Mouse (Mus musculus) forebrain, embryonic 15.5 days (tissue): Measurements from ENCODE around the gene Gstt4. TPM values are rescaled to one million over a fixed set of nuclear protein-coding genes. Genes with fewer than 3 reads are reported as not detected.
"Not testable (repeated sequence)": the region's sequence is repeated elsewhere in the genome, so short reads cannot be mapped to it uniquely, and the experiment has no call there.

Source experiments
- ATAC-seq: fragments of 200-750 bp; cut with Nextera tagmentation; replicated peaks from 2 replicates; pipeline ENCODE4 v1.8.0; 2017; ENCODE audit warnings: mild to moderate bottlenecking, moderate TSS enrichment, moderate library complexity
- H3K27ac ChIP-seq: fragments of 300-500 bp; sonication (generic); replicated peaks from 2 replicates; pipeline ENCODE4 v1.5.1; 2015; ENCODE audit warnings: mild to moderate bottlenecking, inconsistent platforms
- H3K27me3 ChIP-seq: fragments of 300-500 bp; sonication (generic); 2 replicates; pipeline ENCODE4 v1.6.1; 2015; ENCODE audit warnings: inconsistent platforms
- H3K36me3 ChIP-seq: fragments of 300-500 bp; sonication (generic); 2 replicates; pipeline ENCODE4 v1.6.1; 2015; ENCODE audit warnings: mild to moderate bottlenecking, inconsistent platforms
- H3K4me1 ChIP-seq: fragments of 300-500 bp; sonication (generic); 2 replicates; pipeline ENCODE4 v1.6.1; 2015; ENCODE audit warnings: inconsistent platforms
- H3K4me2 ChIP-seq: fragments of 300-500 bp; sonication (generic); replicated peaks from 2 replicates; pipeline ENCODE4 v1.6.1; 2015; ENCODE audit warnings: mild to moderate bottlenecking, inconsistent platforms
- H3K4me3 ChIP-seq: fragments of 300-500 bp; sonication (generic); 2 replicates; pipeline ENCODE4 v1.5.1; 2015; ENCODE audit warnings: mild to moderate bottlenecking, inconsistent platforms
- H3K9ac ChIP-seq: fragments of 300-500 bp; sonication (generic); replicated peaks from 2 replicates; pipeline ENCODE4 v1.6.1; 2015; ENCODE audit warnings: mild to moderate bottlenecking, inconsistent platforms
- H3K9me3 ChIP-seq: fragments of 300-500 bp; sonication (generic); 2 replicates; pipeline ENCODE4 v1.6.1; 2016; ENCODE audit warnings: inconsistent platforms
- WGBS: fragments of 180-500 bp; shearing (Covaris S2); methylation state at CpG from one replicate; pipeline ENCODE4 v1.1.7; 2015; ENCODE audit warnings: mixed read lengths; 5-methylcytosine and 5-hydroxymethylcytosine counted together
- polyA plus RNA-seq: library from polyadenylated mRNA; unstranded; fragments of >200 nt; fragmentation: Nextera tagmentation; extraction: Ambion mirVana; gene quantifications from 2 replicates; pipeline ENCODE4 v1.2.1, GENCODE M21; 2015

The Gstt4 gene
- polyA plus RNA-seq, 1 experiment from 2014 or later, result not detected

DNA sequence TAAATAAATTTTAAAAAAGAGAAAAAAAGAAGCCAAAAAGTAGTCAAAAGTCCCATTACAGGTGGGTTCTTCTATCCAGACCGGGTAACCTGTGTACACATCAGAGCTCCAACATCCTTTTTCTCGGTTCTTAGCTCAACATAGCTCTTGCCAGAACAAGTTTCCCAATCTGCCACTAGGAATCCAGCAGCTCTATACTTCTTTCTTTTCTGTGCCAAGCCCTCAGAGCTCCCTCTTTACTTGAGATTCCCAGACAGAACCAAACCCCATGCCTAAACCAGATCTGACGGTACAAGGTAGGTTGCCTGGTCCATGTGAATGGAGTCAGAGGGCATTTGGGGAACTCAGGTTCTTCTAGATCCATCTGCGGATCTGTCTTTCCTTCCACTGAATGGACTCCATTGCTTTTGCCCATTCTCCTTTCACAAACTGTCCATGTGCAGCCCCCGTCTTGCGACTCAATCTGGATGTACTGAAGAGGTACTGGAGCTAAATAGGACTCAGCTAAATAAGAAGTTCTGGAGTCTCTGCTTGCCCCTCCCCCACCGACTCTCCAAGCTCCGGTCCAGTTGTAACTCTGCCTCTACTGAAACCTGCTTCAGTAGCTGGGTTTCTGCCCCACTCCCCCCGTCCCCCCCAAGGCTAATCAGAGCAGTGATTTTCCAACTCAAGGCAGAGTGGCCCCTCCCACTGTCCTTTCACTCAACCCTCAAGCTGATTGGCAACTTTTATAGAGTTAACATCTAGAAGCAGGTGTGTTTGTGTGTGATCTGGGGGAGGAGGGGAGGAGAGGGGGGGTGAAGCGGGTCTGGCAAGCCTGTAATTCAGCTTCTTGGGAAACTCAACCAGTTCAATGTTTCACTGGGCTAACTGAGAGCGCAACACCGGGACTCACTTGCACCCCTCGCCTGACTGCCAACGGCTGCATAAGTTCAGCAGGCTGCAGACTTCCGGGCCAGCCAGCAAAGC, 42.9 kb downstream of the Gstt4 start:
- no peak for ATAC-seq
- Histone ChIP-seq H3K9me3 (0 out of 2 replicates have a peak, but pooled peaks cover 3% of the 10 kb centered on the region), H3K4me1 (peaks cover 9% of the 10 kb centered on the region), H3K4me3 (no peak overlapping the region), H3K27ac (no peak overlapping the region), H3K27me3 (peaks cover 22% of the 10 kb centered on the region), H3K9ac (no peak overlapping the region), H3K4me2 (no peak overlapping the region), H3K36me3 (no peaks in the 10 kb centered on the region)
- WGBS, result 37% methylated on average over 15 of the region's 15 CpGs

DNA sequence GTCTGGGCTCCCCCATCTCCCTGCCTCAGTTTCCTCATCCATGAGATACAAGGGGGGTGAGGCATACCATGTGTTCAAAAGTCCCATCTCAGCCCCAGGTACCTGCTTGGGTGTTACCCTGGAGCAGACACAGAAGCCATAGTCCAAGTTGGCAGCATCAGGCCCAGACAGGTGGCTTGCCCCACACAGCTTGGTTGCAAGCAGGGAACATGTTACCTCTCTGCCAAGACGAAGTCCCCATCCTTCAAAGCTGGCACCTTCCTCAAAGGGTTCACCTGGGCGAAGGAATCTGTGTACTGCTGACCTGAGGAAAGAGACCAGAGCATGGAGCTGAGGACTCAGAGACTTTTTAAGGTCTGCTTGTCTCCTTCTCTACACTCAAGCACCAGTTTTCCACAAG, 44.5 kb downstream of the Gstt4 start:
- WGBS, result 79% methylated on average over 2 of the region's 2 CpGs
- H3K27me3 ChIP-seq, result peaks cover 22% of the 10 kb centered on the region
- no peak for ATAC-seq

DNA sequence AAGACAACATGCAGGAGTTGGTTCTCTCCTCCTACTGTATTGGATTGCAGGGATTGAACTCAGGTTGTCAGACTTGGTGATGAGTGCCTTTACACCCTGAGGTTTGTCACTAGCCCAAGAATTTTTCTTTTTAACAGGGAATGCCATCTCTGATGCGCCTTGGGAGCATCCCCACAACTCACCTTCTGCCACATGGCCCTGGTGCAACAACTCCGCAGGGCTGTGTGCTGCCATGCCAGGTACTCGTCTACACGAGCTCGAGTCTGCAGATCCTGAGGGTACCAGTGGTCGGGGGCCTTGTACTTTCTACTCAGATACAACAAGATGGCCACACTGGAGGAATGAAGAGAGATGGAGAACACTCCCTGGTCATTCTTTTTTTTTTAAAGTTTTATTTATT, 45.8 kb downstream of the Gstt4 start:
- Histone ChIP-seq H3K9ac (no peak overlapping the region), H3K4me2 (no peak overlapping the region), H3K4me1 (peaks cover 23% of the 10 kb centered on the region), H3K27me3 (peaks cover 22% of the 10 kb centered on the region), H3K4me3 (no peak overlapping the region), H3K36me3 (no peaks in the 10 kb centered on the region), H3K9me3 (0 out of 2 replicates have a peak, but pooled peaks cover 3% of the 10 kb centered on the region), H3K27ac (no peak overlapping the region)
- no peak for ATAC-seq
- whole genome bisulfite sequencing, result 89% methylated on average over 6 of the region's 6 CpGs

More for the DNA sequence above, 44.5 kb downstream of the Gstt4 start:
- peaks cover 15% of the 10 kb centered on the region for H3K4me1 ChIP-seq
- H3K4me3 ChIP-seq, result no peak overlapping the region
- 0 out of 2 replicates have a peak, but pooled peaks cover 3% of the 10 kb centered on the region for H3K9me3 ChIP-seq
- H3K9ac ChIP-seq, result no peak overlapping the region
- no peak overlapping the region for H3K4me2 ChIP-seq
- H3K27ac ChIP-seq, result no peak overlapping the region
- H3K36me3 ChIP-seq, result no peaks in the 10 kb centered on the region

DNA sequence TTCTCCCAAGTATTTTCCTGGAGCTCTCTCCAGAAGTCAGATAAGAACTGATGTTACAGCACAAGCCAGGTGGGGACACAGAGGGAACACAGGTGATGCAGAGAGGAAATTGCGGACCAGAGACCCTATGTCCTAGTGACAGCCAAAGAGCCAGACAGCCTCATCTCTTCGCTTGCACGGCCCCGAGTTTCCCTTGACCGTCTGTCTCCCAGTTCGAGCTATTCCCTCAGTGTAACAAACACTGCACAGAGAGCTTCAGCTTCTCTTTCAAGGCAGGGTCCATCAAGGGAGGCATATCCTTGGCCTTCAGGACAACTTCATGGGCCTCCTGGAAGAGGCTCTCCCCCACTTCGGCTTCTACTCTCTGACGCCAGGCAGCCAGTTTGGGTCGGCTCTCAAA, 47.8 kb downstream of the Gstt4 start:
- no peaks in the 10 kb centered on the region for H3K36me3 ChIP-seq
- no peak overlapping the region for H3K4me2 ChIP-seq
- no peak for ATAC-seq
- H3K27ac ChIP-seq, result no peak overlapping the region
- WGBS, result 91% methylated on average over 9 of the region's 9 CpGs
- no peak overlapping the region for H3K4me3 ChIP-seq
- H3K9ac ChIP-seq, result no peak overlapping the region
- peaks cover 11% of the 10 kb centered on the region for H3K27me3 ChIP-seq
- peaks cover 14% of the 10 kb centered on the region for H3K4me1 ChIP-seq
- H3K9me3 ChIP-seq, result 0 out of 2 replicates have a peak, but pooled peaks cover 3% of the 10 kb centered on the region

DNA sequence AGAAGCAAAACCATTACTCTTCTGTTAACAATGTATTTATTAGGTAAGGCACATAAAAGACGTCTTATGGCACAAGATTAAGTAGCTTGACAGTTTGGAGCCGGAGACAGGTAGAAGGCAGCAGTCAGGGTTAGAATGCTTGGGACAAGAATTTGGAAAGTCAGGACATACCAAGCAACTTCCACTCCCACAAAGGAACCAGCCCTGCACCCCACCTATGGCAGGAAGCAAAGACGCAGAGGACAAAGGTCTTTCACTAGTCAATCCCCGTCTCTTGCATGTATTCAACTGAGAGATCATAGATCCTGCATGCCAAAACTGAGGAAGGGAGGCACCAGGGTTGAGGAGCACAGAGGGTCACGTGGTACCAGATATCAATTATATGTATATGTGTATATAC, 48.2 kb downstream of the Gstt4 start:
- 93% methylated on average over 5 of the region's 5 CpGs for WGBS
- no peak for ATAC-seq

DNA sequence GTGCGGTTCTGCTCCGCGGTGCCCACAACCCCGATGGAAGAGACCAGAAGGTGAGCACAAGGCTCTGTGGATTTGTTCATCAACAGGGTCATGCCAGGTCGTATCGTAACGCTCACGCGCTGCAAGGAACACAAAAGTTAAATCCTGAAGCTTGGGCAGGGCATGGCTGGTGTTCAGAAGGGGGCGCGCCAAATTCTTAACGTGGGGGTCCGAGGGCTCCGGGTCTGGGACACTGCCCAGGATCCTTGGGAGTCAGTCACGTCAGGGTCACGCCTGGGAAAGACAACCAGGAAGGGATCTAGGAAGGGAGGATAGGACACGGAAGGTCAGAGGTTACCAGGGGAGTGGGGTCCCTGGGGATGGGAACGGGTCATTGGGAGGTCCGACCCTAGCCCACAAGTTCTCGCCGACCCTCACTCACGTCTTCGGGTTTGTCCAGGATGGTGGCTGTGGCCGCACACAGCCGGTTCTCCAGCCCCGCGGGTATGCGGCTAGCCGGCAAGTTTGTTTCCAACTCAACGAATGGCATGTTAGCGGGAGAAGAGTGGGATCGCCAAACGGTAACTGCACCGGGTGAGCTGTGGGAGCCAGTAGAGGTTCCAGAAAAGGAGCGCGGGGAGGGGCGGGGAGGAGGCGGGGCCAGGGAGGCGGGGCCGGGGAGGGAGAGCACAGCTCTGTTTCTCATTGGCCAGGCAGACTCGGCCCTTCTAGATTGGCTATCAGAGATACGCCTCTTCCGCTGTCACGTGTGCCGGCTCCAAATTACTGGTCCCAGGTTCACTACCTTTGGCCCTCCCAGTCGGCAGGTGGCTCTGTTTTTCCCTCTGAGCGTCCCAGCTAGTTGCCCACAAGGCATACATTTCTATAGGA, 49.3 kb downstream of the Gstt4 start, which contains the start of gene Ddt:
Ddt (minus strand) TSS at position 620 of the 870 bp plus-strand sequence.
- H3K4me2 ChIP-seq, result peak within 1 kb of the TSS; percentile 98
- H3K27me3 ChIP-seq, result no peaks in the 10 kb centered on the region
- H3K9ac ChIP-seq, result peak within 1 kb of the TSS; percentile 63
- under 1% methylated on average over 47 of the region's 47 CpGs for WGBS
- no peaks in the 10 kb centered on the region for H3K9me3 ChIP-seq
- no peaks in the 10 kb centered on the region for H3K36me3 ChIP-seq
- H3K4me1 ChIP-seq, result peaks cover 14% of the 10 kb centered on the region
- H3K27ac ChIP-seq, result no peak within 1 kb of the TSS
- peak within 1 kb of the TSS; percentile 76 for H3K4me3 ChIP-seq
- peak; percentile 97 for ATAC-seq

More for the DNA sequence above, 48.2 kb downstream of the Gstt4 start:
- Histone ChIP-seq H3K9me3 (0 out of 2 replicates have a peak, but pooled peaks cover 3% of the 10 kb centered on the region), H3K27ac (no peak overlapping the region), H3K27me3 (peaks cover 6% of the 10 kb centered on the region), H3K4me3 (no peak overlapping the region), H3K36me3 (no peaks in the 10 kb centered on the region), H3K9ac (no peak overlapping the region), H3K4me2 (no peak overlapping the region), H3K4me1 (peaks cover 14% of the 10 kb centered on the region)

DNA sequence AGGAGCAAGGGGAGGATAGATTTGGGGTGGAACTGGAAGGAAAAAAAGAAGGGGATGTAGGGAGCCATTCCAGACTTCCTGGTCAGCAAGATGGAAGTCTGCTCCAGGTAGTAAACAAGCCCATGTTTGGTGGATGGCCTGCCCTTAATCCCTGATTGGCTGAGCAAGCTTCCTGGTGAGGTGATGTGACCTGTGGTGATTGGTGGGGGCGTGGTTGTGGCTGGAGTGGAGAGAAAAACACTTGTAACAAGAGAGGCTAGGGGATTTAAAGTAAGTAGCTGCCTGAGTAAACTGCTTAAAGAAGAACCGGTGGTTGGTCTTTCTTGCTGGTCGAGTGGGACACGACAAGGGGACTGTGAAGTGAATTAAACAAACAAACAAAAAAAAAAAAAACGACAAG, 54.6 kb downstream of the Gstt4 start:
- not testable (repeated sequence) for H3K4me2 ChIP-seq, H3K9ac ChIP-seq, ATAC-seq, H3K4me3 ChIP-seq, H3K36me3 ChIP-seq, H3K27me3 ChIP-seq, H3K9me3 ChIP-seq, H3K27ac ChIP-seq
- WGBS, result 29% methylated on average over 5 of the region's 5 CpGs
- H3K4me1 ChIP-seq, result peaks cover 17% of the 10 kb centered on the region

DNA sequence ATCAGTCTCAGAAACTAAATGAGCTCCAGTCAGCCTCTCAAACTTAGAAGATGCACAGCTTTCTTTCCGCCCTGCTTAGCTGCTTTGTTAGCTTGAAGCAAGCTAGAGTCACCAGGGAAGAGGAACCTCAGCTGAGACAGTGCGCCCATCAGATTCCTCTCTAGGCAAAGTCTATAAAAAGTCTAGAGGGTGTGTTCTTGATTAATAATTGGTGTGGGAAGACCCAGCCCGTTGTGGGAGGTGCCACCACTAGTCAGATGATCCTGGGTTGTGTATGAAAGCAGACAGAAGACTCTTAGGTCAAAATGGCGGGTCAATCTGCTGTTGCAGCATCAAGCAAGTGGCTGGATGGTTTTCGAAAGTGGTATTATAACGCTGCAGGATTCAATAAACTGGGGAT, 55.5 kb downstream of the Gstt4 start:
- no peak overlapping the region for H3K4me2 ChIP-seq

More for the DNA sequence above, 55.5 kb downstream of the Gstt4 start:
- H3K4me1 ChIP-seq, result peaks cover 15% of the 10 kb centered on the region
- ATAC-seq, result no peak
- no peaks in the 10 kb centered on the region for H3K27me3 ChIP-seq
- 90% methylated on average over 6 of the region's 6 CpGs for WGBS
- H3K4me3 ChIP-seq, result no peak overlapping the region
- no peaks in the 10 kb centered on the region for H3K9me3 ChIP-seq
- no peaks in the 10 kb centered on the region for H3K36me3 ChIP-seq
- H3K27ac ChIP-seq, result no peak overlapping the region
- H3K9ac ChIP-seq, result no peak overlapping the region

Other genes with a start within 250 kb of the Gstt4 start
- gene Ggt5, start 233.2 kb downstream of the Gstt4 start, polyA plus RNA-seq, result 2.5 and 3.0 TPM in 2 replicates
- 1.0 and 1.4 TPM in 2 replicates for gene Susd2, start 178.5 kb downstream of the Gstt4 start, polyA plus RNA-seq
- gene Cabin1, start 58.2 kb downstream of the Gstt4 start, polyA plus RNA-seq, result 36.8 and 38.8 TPM in 2 replicates
- gene Ddt, start 49.1 kb downstream of the Gstt4 start, polyA plus RNA-seq, result 61.1 and 62.2 TPM in 2 replicates
- gene Gm20441, start 41.6 kb downstream of the Gstt4 start, polyA plus RNA-seq, result not detected in 2 replicates
- gene Gstt3, start 41.1 kb downstream of the Gstt4 start, polyA plus RNA-seq, result 0.42 and 0.51 TPM in 2 replicates
- gene Gstt1, start 24.0 kb downstream of the Gstt4 start, polyA plus RNA-seq, result 10.7 and 11.5 TPM in 2 replicates
- gene Gstt2, start 14.9 kb upstream of the Gstt4 start, polyA plus RNA-seq, result 3.9 and 5.1 TPM in 2 replicates
- 1,708 and 1,857 TPM in 2 replicates for gene Mif, start 37.7 kb upstream of the Gstt4 start, polyA plus RNA-seq
- 2.9 and 3.5 TPM in 2 replicates for gene Derl3, start 70.9 kb upstream of the Gstt4 start, polyA plus RNA-seq
- gene Smarcb1, start 99.1 kb upstream of the Gstt4 start, polyA plus RNA-seq, result 330 and 334 TPM in 2 replicates
- 24.8 and 24.9 TPM in 2 replicates for gene Chchd10, start 110.6 kb upstream of the Gstt4 start, polyA plus RNA-seq
- gene Mmp11, start 114.0 kb upstream of the Gstt4 start, polyA plus RNA-seq, result 19.8 and 20.3 TPM in 2 replicates
- 0.28 TPM in 1 of 2 replicates, not detected in the other for gene Gm867, start 118.1 kb upstream of the Gstt4 start, polyA plus RNA-seq
- gene Vpreb3, start 120.5 kb upstream of the Gstt4 start, polyA plus RNA-seq, result 0.42 and 0.48 TPM in 2 replicates
- 0.15 TPM in 1 of 2 replicates, not detected in the other for gene Gm5134, start 132.0 kb upstream of the Gstt4 start, polyA plus RNA-seq
- 13.5 and 13.8 TPM in 2 replicates for gene Zfp280b, start 210.1 kb upstream of the Gstt4 start, polyA plus RNA-seq